Mouse (Mus musculus) cortical plate, adult 2 months (tissue): Measurements from ENCODE around the gene Rbm28. TPM values are rescaled to one million over a fixed set of nuclear protein-coding genes. Genes with fewer than 3 reads are reported as not detected.

Experiments
- H3K27ac ChIP-seq: fragments of 200-500 bp; 2 replicates; pipeline ENCODE4 v1.5.1; 2012; ENCODE audit warnings: low read length, control low read depth, inconsistent platforms; ENCODE audit not compliant: insufficient read depth
- H3K4me1 ChIP-seq: fragments of 200-500 bp; 2 replicates; pipeline ENCODE4 v1.6.1; 2011; ENCODE audit warnings: low read length; ENCODE audit not compliant: control insufficient read depth, insufficient read depth
- H3K4me3 ChIP-seq: fragments of 200-500 bp; 2 replicates; pipeline ENCODE4 v1.5.1; 2011; ENCODE audit warnings: mild to moderate bottlenecking, low read length, control low read depth; ENCODE audit not compliant: insufficient read depth
- CTCF ChIP-seq: fragments of 200-500 bp; IDR thresholded peaks from 2 replicates; pipeline ENCODE4 v1.5.1; 2011; ENCODE audit warnings: mild to moderate bottlenecking, control low read depth, low read length; ENCODE audit not compliant: insufficient read depth; ENCODE audit errors: extremely low read depth
- POLR2A ChIP-seq: fragments of 200-500 bp; IDR thresholded peaks from 2 replicates; pipeline ENCODE4 v1.6.1; 2011; ENCODE audit warnings: mild to moderate bottlenecking, low read length, control low read depth; ENCODE audit not compliant: insufficient read depth; ENCODE audit errors: extremely low read depth
- polyA plus RNA-seq: library from polyadenylated mRNA; depleted of rRNA; stranded (reverse); fragments of >200 nt; gene quantifications from 2 replicates; pipeline ENCODE4 v1.2.3, GENCODE M21; 2012

Rbm28 gene
- polyA plus RNA-seq, 1 experiment, result 55.8 TPM

- no peak for TF ChIP-seq CTCF
- Histone ChIP-seq H3K27ac (no peak overlapping the region), H3K4me1 (peaks cover 3% of the 10 kb centered on the region; the same call in 1 of the 2 replicates), H3K4me3 (no peak overlapping the region)
Measured at GRCm38 (mm10) chr6:29115756-29116155, 49.0 kb downstream of the Rbm28 start.

- Histone ChIP-seq H3K4me3 (no peak overlapping the region), H3K27ac (no peak overlapping the region), H3K4me1 (no peaks in the 10 kb centered on the region)
- no peak for TF ChIP-seq CTCF
- no peak for TF ChIP-seq POLR2A
Measured at GRCm38 (mm10) chr6:29111501-29111900, 53.3 kb downstream of the Rbm28 start.

GRCm38 (mm10) chr6:29108376-29108775 lies 56.4 kb downstream of the Rbm28 start:
- TF ChIP-seq CTCF, result no peak
- Histone ChIP-seq H3K4me1 (no peaks in the 10 kb centered on the region), H3K4me3 (no peak overlapping the region), H3K27ac (no peak overlapping the region)

- Histone ChIP-seq H3K4me1 (peaks cover 9% of the 10 kb centered on the region), H3K27ac (peak overlapping the region; percentile 68; the same call in 1 of the 2 replicates), H3K4me3 (no peak overlapping the region)
- TF ChIP-seq CTCF (no peak), POLR2A (no peak)
Measured at GRCm38 (mm10) chr6:29101248-29101864, 63.5 kb downstream of the Rbm28 start.

- H3K27ac ChIP-seq, result peak overlapping the region; percentile 86
- H3K4me3 ChIP-seq, result no peak overlapping the region
- TF ChIP-seq POLR2A (no peak), CTCF (no peak)
Measured at GRCm38 (mm10) chr6:29100423-29100822, 64.4 kb downstream of the Rbm28 start.

GRCm38 (mm10) chr6:29099536-29100170 lies 65.2 kb downstream of the Rbm28 start:
- H3K27ac ChIP-seq, result peak overlapping the region; percentile 70; the same call in 1 of the 2 replicates
- no peak overlapping the region for H3K4me3 ChIP-seq
- TF ChIP-seq CTCF (no peak), POLR2A (0 out of 2 replicates have a peak, but pooled peaks have one; percentile 23)
- H3K4me1 ChIP-seq, result peaks cover 9% of the 10 kb centered on the region

More at GRCm38 (mm10) chr6:29100423-29100822, 64.4 kb downstream of the Rbm28 start:
- peaks cover 9% of the 10 kb centered on the region for H3K4me1 ChIP-seq

- no peak overlapping the region for H3K4me3 ChIP-seq
- TF ChIP-seq CTCF (peak; percentile 26; the same call in 1 of the 2 replicates), POLR2A (no peak)
- no peak overlapping the region for H3K27ac ChIP-seq
- H3K4me1 ChIP-seq, result no peaks in the 10 kb centered on the region
Measured at GRCm38 (mm10) chr6:29092904-29093303, 71.9 kb downstream of the Rbm28 start.

GRCm38 (mm10) chr6:29092234-29092633 lies 72.6 kb downstream of the Rbm28 start:
- TF ChIP-seq POLR2A (no peak), CTCF (no peak)

GRCm38 (mm10) chr6:29087921-29088709 lies 76.7 kb downstream of the Rbm28 start:
- TF ChIP-seq CTCF (no peak), POLR2A (no peak)

More at GRCm38 (mm10) chr6:29092234-29092633, 72.6 kb downstream of the Rbm28 start:
- Histone ChIP-seq H3K27ac (no peak overlapping the region), H3K4me3 (no peak overlapping the region), H3K4me1 (no peaks in the 10 kb centered on the region)

More at GRCm38 (mm10) chr6:29087921-29088709, 76.7 kb downstream of the Rbm28 start:
- Histone ChIP-seq H3K27ac (no peak overlapping the region), H3K4me1 (no peaks in the 10 kb centered on the region), H3K4me3 (no peak overlapping the region)
